Mouse (Mus musculus) cerebellum, adult 2 months (tissue): ENCODE results near the gene Gm21294. TPM values are rescaled to one million over a fixed set of nuclear protein-coding genes. Genes with fewer than 3 reads are reported as not detected.
"Not testable (repeated sequence)": the region's sequence is repeated elsewhere in the genome, so short reads cannot be mapped to it uniquely, and the experiment has no call there.

Source experiments
- DNase-seq, 2 experiments: peaks; one replicate each; pipeline ENCODE4 v3.0.0; 2021
- H3K27ac ChIP-seq: fragments of 200-500 bp; 2 replicates; pipeline ENCODE4 v1.5.1; 2012; ENCODE audit warnings: low read length, control low read depth, inconsistent platforms; ENCODE audit not compliant: insufficient read depth
- H3K27me3 ChIP-seq: fragments of 200-500 bp; 2 replicates; pipeline ENCODE4 v1.6.1; 2012; ENCODE audit warnings: inconsistent platforms, mild to moderate bottlenecking, low read length, moderate library complexity; ENCODE audit not compliant: control insufficient read depth, insufficient read depth
- H3K4me1 ChIP-seq: fragments of 200-500 bp; 2 replicates; pipeline ENCODE4 v1.6.1; 2011; ENCODE audit warnings: low read length; ENCODE audit not compliant: control insufficient read depth, insufficient read depth
- H3K4me3 ChIP-seq: fragments of 200-500 bp; replicated peaks from 2 replicates; pipeline ENCODE3; 2011; ENCODE audit warnings: mild to moderate bottlenecking, low read depth, low read length, control low read depth; ENCODE audit not compliant: insufficient read depth
- WGBS: fragments of 180-500 bp; shearing (Covaris S2); methylation state at CpG from one replicate; pipeline ENCODE4 v1.1.7; 2018; 5-methylcytosine and 5-hydroxymethylcytosine counted together
- polyA plus RNA-seq: library from polyadenylated mRNA; depleted of rRNA; stranded (reverse); fragments of >200 nt; gene quantifications from 2 replicates; pipeline ENCODE4 v1.2.3, GENCODE M21; 2012; rRNA removed

The Gm21294 gene
- polyA plus RNA-seq, result not detected in 2 replicates

DNA sequence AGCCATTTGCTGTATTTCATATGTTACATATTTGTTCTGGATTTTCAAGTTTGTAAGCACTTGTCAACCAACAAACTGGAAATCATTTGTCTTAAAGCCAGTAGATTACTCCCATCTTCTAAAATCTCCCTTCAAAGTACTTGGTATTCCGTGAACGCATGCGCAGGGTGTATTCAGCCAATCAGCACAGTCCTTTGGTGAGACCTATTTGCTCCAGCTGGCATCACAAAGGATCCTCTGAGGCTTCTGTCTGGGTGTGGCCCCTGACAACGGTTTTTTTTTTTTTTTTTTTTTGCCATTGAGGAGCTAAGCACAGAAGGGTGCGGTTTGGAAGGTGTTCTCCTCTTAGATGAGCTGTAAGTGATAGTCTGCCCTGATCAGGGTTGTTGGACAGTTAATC lies at the start of gene Gm21294:
TSS of gene Gm21294 (plus strand) at position 301 of the 400 bp plus-strand sequence.
- not testable (repeated sequence) for H3K4me1 ChIP-seq, H3K27ac ChIP-seq, H3K27me3 ChIP-seq, DNase-seq, H3K4me3 ChIP-seq
- WGBS, result 83% methylated on average over 3 of the region's 5 CpGs

DNA sequence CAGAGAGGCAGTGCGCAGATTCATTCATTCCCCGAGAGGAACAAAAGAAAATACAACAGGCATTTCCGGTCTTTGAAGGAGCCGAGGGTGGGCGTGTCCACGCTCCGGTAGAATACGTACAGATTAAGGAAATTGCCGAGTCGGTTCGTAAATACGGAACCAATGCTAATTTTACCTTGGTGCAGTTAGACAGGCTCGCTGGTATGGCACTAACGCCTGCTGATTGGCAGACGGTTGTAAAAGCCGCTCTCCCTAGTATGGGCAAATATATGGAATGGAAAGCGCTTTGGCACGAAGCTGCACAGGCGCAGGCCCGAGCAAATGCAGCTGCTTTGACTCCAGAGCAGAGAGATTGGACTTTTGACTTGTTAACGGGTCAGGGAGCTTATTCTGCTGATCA lies 73.6 kb downstream of the Gm21294 start:
- not testable (repeated sequence) for H3K27me3 ChIP-seq, H3K27ac ChIP-seq, H3K4me3 ChIP-seq, H3K4me1 ChIP-seq
- DNase-seq, result peak; percentile 1 to 13
- 84% methylated on average over 9 of the region's 21 CpGs for WGBS
